Mouse (Mus musculus) neural tube, embryonic 13.5 days (tissue): ENCODE measurements around the gene BC005537. TPM values are rescaled to one million over a fixed set of nuclear protein-coding genes. Genes with fewer than 3 reads are reported as not detected.
"Not testable (repeated sequence)": the region's sequence is repeated elsewhere in the genome, so short reads cannot be mapped to it uniquely, and the experiment has no call there.

Experiments used
- ATAC-seq: fragments of 200-750 bp; cut with Nextera tagmentation; 2 replicates; pipeline ENCODE4 v1.8.0; 2017; ENCODE audit warnings: low read depth, mild to moderate bottlenecking, moderate TSS enrichment, moderate library complexity
- H3K27ac ChIP-seq: fragments of 300-500 bp; sonication (generic); replicated peaks from 2 replicates; pipeline ENCODE4 v1.5.1; 2015; ENCODE audit warnings: moderate library complexity, mild to moderate bottlenecking, inconsistent platforms
- H3K27me3 ChIP-seq: fragments of 300-500 bp; sonication (generic); 2 replicates; pipeline ENCODE4 v1.6.1; 2015; ENCODE audit warnings: mild to moderate bottlenecking, inconsistent platforms
- H3K36me3 ChIP-seq: fragments of 300-500 bp; sonication (generic); 2 replicates; pipeline ENCODE4 v1.6.1; 2015; ENCODE audit warnings: mild to moderate bottlenecking, inconsistent platforms
- H3K4me1 ChIP-seq: fragments of 300-500 bp; sonication (generic); replicated peaks from 2 replicates; pipeline ENCODE4 v1.6.1; 2015; ENCODE audit warnings: inconsistent platforms
- H3K4me2 ChIP-seq: fragments of 300-500 bp; sonication (generic); 2 replicates; pipeline ENCODE4 v1.6.1; 2015; ENCODE audit warnings: inconsistent platforms, mild to moderate bottlenecking, moderate library complexity
- H3K4me3 ChIP-seq: fragments of 300-500 bp; sonication (generic); 2 replicates; pipeline ENCODE4 v1.5.1; 2015; ENCODE audit warnings: mild to moderate bottlenecking, inconsistent platforms
- H3K9ac ChIP-seq: fragments of 300-500 bp; sonication (generic); 2 replicates; pipeline ENCODE4 v1.6.1; 2015; ENCODE audit warnings: moderate library complexity, mild to moderate bottlenecking, inconsistent platforms
- H3K9me3 ChIP-seq: fragments of 300-500 bp; sonication (generic); 2 replicates; pipeline ENCODE4 v1.6.1; 2016; ENCODE audit warnings: inconsistent platforms
- WGBS: fragments of 180-500 bp; shearing (Covaris S2); methylation state at CpG from one replicate; pipeline ENCODE4 v1.1.7; 2015; 5-methylcytosine and 5-hydroxymethylcytosine counted together
- polyA plus RNA-seq: library from polyadenylated mRNA; unstranded; fragments of >200 nt; fragmentation: Nextera tagmentation; extraction: Ambion mirVana; gene quantifications from 2 replicates; pipeline ENCODE4 v1.2.1, GENCODE M21; 2015

The BC005537 gene
- polyA plus RNA-seq, 1 experiment from 2014 or later: 20.7 TPM

DNA sequence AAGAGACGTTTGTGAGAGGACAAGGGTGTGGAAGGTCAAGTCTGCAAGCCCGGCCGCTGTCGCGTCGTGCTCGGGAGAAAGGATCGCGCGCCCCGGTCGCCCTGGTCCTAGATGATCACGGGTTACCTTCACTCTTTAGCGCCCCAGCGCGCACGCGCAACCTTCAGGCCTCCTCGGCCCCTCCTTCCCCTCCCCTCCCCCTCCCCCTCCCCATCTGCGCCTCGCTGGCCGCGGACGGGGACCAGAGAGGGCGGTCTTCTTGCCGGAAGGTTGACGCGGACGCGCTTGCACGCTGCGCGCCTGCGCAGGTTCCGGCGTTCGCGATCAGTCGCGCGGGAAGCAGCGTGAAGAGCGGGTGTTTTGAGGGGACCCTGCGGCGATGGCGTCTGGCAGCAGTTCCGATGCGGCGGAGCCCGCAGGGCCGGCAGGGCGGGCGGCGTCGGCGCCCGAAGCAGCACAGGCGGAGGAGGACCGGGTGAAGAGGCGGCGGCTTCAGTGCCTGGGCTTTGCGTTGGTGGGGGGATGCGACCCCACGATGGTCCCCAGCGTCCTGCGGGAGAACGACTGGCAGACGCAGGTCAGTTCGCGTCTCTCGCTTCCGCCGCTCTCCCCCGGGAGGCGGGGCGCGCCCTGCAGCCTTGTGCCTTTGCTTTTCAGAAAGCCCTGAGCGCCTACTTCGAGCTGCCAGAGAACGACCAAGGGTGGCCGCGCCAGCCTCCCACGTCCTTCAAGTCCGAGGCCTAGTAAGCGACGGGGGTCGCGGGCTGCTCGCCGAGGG is 30.1 kb downstream of the BC005537 start, which contains the start of the genes Acot13 and Tdp2:
Acot13 (minus strand) TSS at position 188 of the 778 bp plus-strand sequence.
Tdp2 (plus strand) TSS at position 327 of the 778 bp plus-strand sequence.
- Histone ChIP-seq H3K4me2 (peak within 1 kb of the TSS; percentile 69), H3K27me3 (no peaks in the 10 kb centered on the region), H3K27ac (peak within 1 kb of the TSS; percentile 94), H3K4me3 (peak within 1 kb of the TSS; percentile 95), H3K9me3 (no peaks in the 10 kb centered on the region), H3K4me1 (peaks cover 36% of the 10 kb centered on the region), H3K9ac (peak within 1 kb of the TSS; percentile 96), H3K36me3 (no peaks in the 10 kb centered on the region)
- peak; percentile 98 for ATAC-seq
- under 1% methylated on average over 89 of the region's 90 CpGs for WGBS

DNA sequence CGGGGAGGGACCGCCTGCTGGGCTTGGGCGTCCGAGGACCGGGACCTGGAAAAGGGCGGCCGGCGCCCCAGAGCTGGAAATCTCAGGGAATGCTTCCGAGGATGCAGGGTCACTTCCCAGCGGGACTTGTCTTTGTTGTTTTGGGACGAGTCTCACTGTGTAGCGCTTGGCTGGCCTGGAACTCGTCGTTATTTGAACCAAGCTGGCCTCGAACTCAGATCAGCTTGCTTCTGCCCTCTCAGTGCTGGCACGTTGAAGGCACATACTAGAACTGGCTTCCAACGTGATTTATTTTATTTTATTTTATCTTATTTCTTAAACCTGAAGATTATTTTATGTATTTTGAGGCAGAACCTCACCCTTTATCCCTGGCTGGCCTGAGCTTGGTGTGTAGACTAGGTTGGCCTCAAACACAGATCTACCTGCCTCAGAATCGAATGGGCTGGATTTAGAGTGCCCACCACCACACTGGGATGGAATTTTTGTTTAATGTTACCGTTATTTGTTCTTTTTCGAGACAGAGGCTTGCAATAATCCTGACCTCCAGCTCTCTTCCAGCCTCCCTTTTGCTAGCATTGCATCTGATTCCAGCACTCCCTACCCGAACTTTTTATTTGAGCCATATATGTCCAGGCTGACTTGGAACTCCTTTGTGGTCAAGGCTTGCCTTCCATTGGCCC is 30.8 kb downstream of the BC005537 start:
- peak overlapping the region; percentile 69 for H3K4me2 ChIP-seq
- WGBS: 4% methylated on average over 21 of the region's 21 CpGs
- peak overlapping the region; percentile 94 for H3K27ac ChIP-seq
- peaks cover under 1% of the 10 kb centered on the region; the same call in 1 of the 2 replicates for H3K36me3 ChIP-seq
- peak overlapping the region; percentile 95 for H3K4me3 ChIP-seq
- H3K9me3 ChIP-seq: no peaks in the 10 kb centered on the region
- peak overlapping the region; percentile 96 for H3K9ac ChIP-seq
- peaks cover 38% of the 10 kb centered on the region for H3K4me1 ChIP-seq
- ATAC-seq: peak; percentile 42
- H3K27me3 ChIP-seq: no peaks in the 10 kb centered on the region

DNA sequence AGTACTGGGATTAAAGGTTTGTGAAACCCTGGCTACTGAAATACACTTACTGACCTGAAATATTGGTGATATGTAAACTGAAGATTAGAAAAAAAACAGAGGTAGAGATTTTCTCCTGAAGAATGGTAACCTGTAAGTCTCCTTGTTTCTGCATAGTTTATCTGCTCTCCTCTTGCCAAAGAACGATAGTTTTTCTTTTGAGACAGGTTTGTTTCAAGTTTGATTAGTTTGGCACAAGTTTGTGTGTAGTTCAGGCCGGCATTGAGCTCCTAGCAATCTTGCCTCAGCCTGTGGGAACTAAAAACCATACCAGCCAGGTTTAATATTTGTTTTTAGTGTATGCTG is 31.3 kb downstream of the BC005537 start:
- Histone ChIP-seq H3K9me3 (no peaks in the 10 kb centered on the region), H3K27me3 (no peaks in the 10 kb centered on the region)
- WGBS: 71% methylated on average over 2 of the region's 2 CpGs

DNA sequence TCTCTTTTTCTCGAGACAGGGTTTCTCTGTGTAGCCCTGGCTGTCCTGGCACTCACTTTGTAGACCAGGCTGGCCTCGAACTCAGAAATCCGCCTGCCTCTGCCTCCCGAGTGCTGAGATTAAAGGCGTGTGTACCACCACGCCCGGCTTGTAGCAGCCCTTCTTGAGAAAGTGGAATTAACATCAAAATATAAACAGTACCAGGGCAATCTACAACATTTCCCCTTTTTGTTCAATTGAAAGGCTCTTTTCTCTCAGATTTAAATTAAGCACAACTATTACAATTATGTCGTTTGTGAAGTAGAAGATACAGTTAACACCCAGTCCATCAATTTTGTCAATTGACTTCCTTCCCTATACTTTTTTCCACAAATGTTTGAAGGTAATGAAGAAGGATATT is 36.3 kb downstream of the BC005537 start:
- peaks cover 23% of the 10 kb centered on the region for H3K36me3 ChIP-seq
- ATAC-seq, H3K9me3 ChIP-seq: not testable (repeated sequence)

More for the DNA sequence above, 31.3 kb downstream of the BC005537 start:
- no peak overlapping the region for H3K27ac ChIP-seq
- peak overlapping the region; percentile 96 for H3K9ac ChIP-seq
- ATAC-seq: no peak
- peak overlapping the region; percentile 69 for H3K4me2 ChIP-seq
- H3K36me3 ChIP-seq: peaks cover 3% of the 10 kb centered on the region; the same call in 1 of the 2 replicates
- peak overlapping the region; percentile 95 for H3K4me3 ChIP-seq
- H3K4me1 ChIP-seq: peaks cover 38% of the 10 kb centered on the region

DNA sequence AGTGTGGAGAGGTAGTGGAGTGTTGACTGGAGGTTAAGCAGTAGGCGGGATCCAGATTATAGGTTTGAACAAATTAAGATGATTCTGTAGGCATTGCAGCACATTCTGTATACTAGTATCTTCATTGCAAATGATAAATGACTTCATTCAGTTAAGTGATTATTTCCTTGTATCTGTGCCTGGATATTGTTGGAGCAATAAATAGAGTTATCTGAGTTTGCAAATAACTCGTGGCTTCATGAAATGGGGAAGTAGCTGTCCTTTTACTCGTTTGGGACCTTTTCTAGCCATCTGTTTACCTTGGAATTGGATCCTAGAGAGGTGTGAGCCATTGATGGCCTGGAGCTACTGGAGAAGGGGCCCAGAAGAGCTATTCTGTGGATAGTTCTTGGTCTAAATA is 38.4 kb downstream of the BC005537 start:
- Histone ChIP-seq H3K9ac (no peak overlapping the region), H3K4me1 (peaks cover 14% of the 10 kb centered on the region)
- 86% methylated on average over 3 of the region's 3 CpGs for WGBS

More for the DNA sequence above, 36.3 kb downstream of the BC005537 start:
- not testable (repeated sequence) for H3K4me2 ChIP-seq, H3K4me3 ChIP-seq, H3K27me3 ChIP-seq, H3K9ac ChIP-seq, H3K27ac ChIP-seq
- 92% methylated on average over 8 of the region's 8 CpGs for WGBS
- peaks cover 26% of the 10 kb centered on the region for H3K4me1 ChIP-seq

DNA sequence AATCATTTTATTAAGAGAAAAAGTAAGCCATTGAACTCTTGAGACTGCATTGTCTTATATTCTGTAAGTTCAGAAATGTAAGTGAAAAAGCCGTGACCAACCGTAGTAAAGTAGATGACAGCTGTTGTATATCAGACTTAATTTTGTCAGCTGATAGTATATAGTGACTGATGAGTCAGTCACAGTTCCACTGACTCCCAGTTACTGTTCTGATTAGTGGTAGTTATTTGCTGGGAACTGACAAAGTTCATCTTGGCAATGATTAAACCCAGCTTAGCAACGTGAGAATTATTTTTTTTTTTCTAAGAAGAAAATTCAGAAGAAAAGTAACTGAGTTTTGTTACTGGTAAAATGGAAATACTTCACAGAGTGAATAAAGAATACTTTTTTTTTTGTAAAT is 40.2 kb downstream of the BC005537 start:
- Histone ChIP-seq H3K27ac (no peak overlapping the region), H3K27me3 (no peaks in the 10 kb centered on the region), H3K9ac (no peak overlapping the region), H3K4me1 (peaks cover 18% of the 10 kb centered on the region), H3K4me3 (no peak overlapping the region), H3K36me3 (peaks cover 23% of the 10 kb centered on the region), H3K4me2 (no peak overlapping the region), H3K9me3 (no peaks in the 10 kb centered on the region)
- 96% methylated on average over 3 of the region's 3 CpGs for WGBS
- no peak for ATAC-seq

More for the DNA sequence above, 38.4 kb downstream of the BC005537 start:
- Histone ChIP-seq H3K27ac (no peak overlapping the region), H3K36me3 (peaks cover 23% of the 10 kb centered on the region), H3K4me2 (no peak overlapping the region), H3K4me3 (no peak overlapping the region), H3K9me3 (no peaks in the 10 kb centered on the region), H3K27me3 (no peaks in the 10 kb centered on the region)
- ATAC-seq: no peak

GRCm38 (mm10) chr13:24844983-24845955 is 43.8 kb downstream of the BC005537 start, which contains the start of gene D130043K22Rik:
Gene D130043K22Rik, plus strand, starts transcription at chr13:24845135.
- peak within 1 kb of the TSS; percentile 83 for H3K4me2 ChIP-seq
- 11% methylated on average over 40 of the region's 40 CpGs for WGBS
- peak within 1 kb of the TSS; percentile 72 for H3K9ac ChIP-seq
- no peaks in the 10 kb centered on the region for H3K27me3 ChIP-seq
- H3K9me3 ChIP-seq: no peaks in the 10 kb centered on the region
- H3K27ac ChIP-seq: 0 out of 2 replicates have a peak within 1 kb of the TSS, but pooled peaks have one; percentile 13
- peaks cover 10% of the 10 kb centered on the region for H3K36me3 ChIP-seq
- H3K4me3 ChIP-seq: peak within 1 kb of the TSS; percentile 57
- peak; percentile 97 for ATAC-seq
- peaks cover 17% of the 10 kb centered on the region for H3K4me1 ChIP-seq

DNA sequence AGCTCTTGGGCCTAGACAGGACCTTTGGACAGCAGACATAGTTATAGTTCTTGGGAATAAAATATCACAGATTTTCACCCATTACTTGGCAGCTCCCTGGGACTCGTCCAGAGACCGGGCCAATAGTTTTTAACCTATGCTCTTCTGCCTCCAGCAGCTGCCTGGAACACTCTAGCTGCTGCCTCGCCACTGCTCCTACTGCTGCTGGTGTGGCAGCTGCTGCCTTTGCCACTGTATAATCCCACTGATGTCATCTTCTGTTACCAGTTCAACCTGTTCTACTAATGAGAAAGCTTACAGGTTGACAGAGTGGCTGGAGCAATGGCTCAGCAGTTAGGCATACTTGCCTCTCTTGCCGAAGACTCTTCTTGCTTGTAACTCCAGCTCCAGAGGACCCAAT is 47.9 kb downstream of the BC005537 start:
- no peaks in the 10 kb centered on the region for H3K36me3 ChIP-seq
- peaks cover 16% of the 10 kb centered on the region for H3K4me1 ChIP-seq
- H3K9me3 ChIP-seq: no peaks in the 10 kb centered on the region
- WGBS: 85% methylated on average over 4 of the region's 4 CpGs
- ATAC-seq: no peak
- H3K27ac ChIP-seq: no peak overlapping the region
- H3K9ac ChIP-seq: no peak overlapping the region
- no peak overlapping the region for H3K4me2 ChIP-seq
- H3K4me3 ChIP-seq: no peak overlapping the region
- no peaks in the 10 kb centered on the region for H3K27me3 ChIP-seq

DNA sequence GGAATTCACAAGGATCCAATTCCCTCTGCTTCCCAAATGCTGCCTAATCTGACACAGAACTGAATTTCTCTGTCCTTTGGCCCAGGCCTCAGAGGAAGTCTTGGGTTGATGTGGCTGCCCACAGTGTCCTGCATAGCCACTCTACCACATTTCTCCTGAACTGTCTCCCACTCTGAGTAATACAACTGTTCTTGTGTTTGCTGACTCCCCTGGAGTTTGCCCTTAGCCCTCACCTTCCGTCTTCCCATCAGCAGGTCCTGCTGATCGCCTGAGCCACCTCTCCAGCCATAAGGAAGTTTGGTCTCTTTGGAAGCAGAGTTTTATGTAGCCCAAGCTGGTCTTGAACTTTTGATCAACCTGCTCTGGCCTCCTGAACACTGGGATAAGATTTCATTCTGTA is 50.5 kb downstream of the BC005537 start:
- H3K27ac ChIP-seq: no peak overlapping the region
- 85% methylated on average over 2 of the region's 2 CpGs for WGBS
- H3K4me3 ChIP-seq: no peak overlapping the region
- no peaks in the 10 kb centered on the region for H3K4me1 ChIP-seq
- no peak overlapping the region for H3K9ac ChIP-seq
- no peaks in the 10 kb centered on the region for H3K9me3 ChIP-seq
- H3K4me2 ChIP-seq: no peak overlapping the region
- no peaks in the 10 kb centered on the region for H3K27me3 ChIP-seq
- no peak for ATAC-seq
- H3K36me3 ChIP-seq: no peaks in the 10 kb centered on the region

DNA sequence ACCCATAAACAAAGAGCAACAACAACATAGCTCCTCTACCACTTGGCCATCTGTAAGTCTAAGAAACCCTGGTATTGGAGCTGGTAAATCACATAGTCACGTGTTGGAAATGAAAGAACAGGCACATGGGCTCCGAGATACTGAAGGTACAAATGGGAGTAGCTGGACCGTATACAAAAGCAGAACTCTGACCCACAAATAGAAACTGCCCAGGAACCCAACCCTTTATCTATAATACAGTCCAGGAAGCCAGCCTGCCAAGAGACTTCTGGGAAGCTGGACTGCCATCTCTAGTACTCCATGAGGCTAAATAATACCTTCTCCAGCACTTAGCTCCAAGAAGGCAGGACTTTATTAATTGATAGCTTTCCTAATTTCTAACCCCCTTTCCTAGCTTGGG is 51.1 kb downstream of the BC005537 start:
- no peaks in the 10 kb centered on the region for H3K27me3 ChIP-seq
- no peak overlapping the region for H3K4me2 ChIP-seq
- no peak for ATAC-seq
- H3K9ac ChIP-seq: no peak overlapping the region
- 82% methylated on average over 3 of the region's 3 CpGs for WGBS
- H3K27ac ChIP-seq: no peak overlapping the region
- no peaks in the 10 kb centered on the region for H3K4me1 ChIP-seq
- H3K36me3 ChIP-seq: no peaks in the 10 kb centered on the region
- H3K9me3 ChIP-seq: no peaks in the 10 kb centered on the region
- H3K4me3 ChIP-seq: no peak overlapping the region

DNA sequence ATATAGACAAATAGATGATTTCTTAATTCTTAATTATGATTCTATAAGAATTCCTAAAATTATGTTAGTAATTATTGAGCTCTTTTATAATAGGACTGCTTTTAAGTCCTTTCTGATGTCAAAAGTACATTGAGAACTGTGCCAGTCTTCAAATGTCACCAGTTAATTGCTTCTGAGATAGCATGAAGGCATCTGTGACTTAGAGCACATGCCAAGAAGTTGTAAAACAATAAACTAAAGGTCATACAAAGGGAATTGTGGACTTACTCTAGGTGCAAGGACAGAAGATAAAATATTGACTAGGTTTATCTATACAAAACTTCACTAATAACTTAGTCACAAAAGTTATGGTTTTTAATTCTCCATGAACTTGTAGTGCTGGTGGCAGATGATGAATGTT is 57.7 kb downstream of the BC005537 start:
- H3K9me3 ChIP-seq: no peaks in the 10 kb centered on the region
- no peaks in the 10 kb centered on the region for H3K36me3 ChIP-seq
- H3K4me3 ChIP-seq: no peak overlapping the region
- no peak for ATAC-seq
- no peak overlapping the region for H3K9ac ChIP-seq
- H3K4me2 ChIP-seq: no peak overlapping the region
- H3K27me3 ChIP-seq: no peaks in the 10 kb centered on the region
- H3K27ac ChIP-seq: no peak overlapping the region
- no peaks in the 10 kb centered on the region for H3K4me1 ChIP-seq
